Comparison of ENCODE assay signal across 10 mouse cellular contexts in genomic region chr13:37325504-37325903, GRCm38 (mm10). TPM values are rescaled to one million over a fixed set of nuclear protein-coding genes. Genes with fewer than 3 reads are reported as not detected.
DNase-seq lines count a peak whose midpoint lies in the region; ATAC-seq and TF ChIP-seq lines count a peak whose summit lies in the region.
"Had no signal": no experiment of that assay in that cellular context is flagged by ENCODE, and none has a peak within 500 bp of the region (broad histone marks: within the 10 kb centered on the region; RNA-seq: fewer than 3 reads in every experiment).

No protein-coding gene starts in this region.

- DNase-seq in Muller cell, postnatal 12 days (ENCODE audit: inconsistent ontology term) = peak; percentile 34
- DNase-seq in cerebellum, adult 2 months = peak; percentile 12 to 40
- peak; percentile 46 for DNase-seq in left cerebral cortex, adult 11 months (ENCODE audit: low spot score)
- DNase-seq in thymus, postnatal 14 days = peak; percentile 87

- H3K36me3 ChIP-seq in intestine, postnatal 0 days (ENCODE audit: control insufficient read depth, insufficient read depth) = no peaks in the 10 kb centered on the region
- no peaks in the 10 kb centered on the region for H3K36me3 ChIP-seq in intestine, embryonic 15.5 days
- H3K36me3 ChIP-seq: embryonic facial prominence, embryonic 13.5 days; liver, embryonic 15.5 days had no signal

- no peaks in the 10 kb centered on the region for H3K4me1 ChIP-seq in intestine, postnatal 0 days (replicated peaks; ENCODE audit: control insufficient read depth, insufficient read depth, low read length)
- H3K4me1 ChIP-seq in intestine, embryonic 15.5 days (replicated peaks) = no peaks in the 10 kb centered on the region
- H3K4me1 ChIP-seq in cerebellum, adult 2 months (ENCODE audit: control insufficient read depth, insufficient read depth, low read length) = no peaks in the 10 kb centered on the region
- H3K4me1 ChIP-seq: embryonic facial prominence, embryonic 13.5 days; liver, embryonic 15.5 days had no signal

- 79% methylated on average over 3 of the region's 3 CpGs for WGBS in intestine, postnatal 0 days
- WGBS in intestine, embryonic 15.5 days = 89% methylated on average over 3 of the region's 3 CpGs
- 90% methylated on average over 3 of the region's 3 CpGs for WGBS in cerebellum, adult 2 months

- no peak overlapping the region for H3K9ac ChIP-seq in intestine, postnatal 0 days (ENCODE audit: low read depth, low read length)
- no peak overlapping the region for H3K9ac ChIP-seq in intestine, embryonic 15.5 days
- H3K9ac ChIP-seq: embryonic facial prominence, embryonic 13.5 days; liver, embryonic 15.5 days had no signal

- no peak overlapping the region for H3K4me2 ChIP-seq in intestine, postnatal 0 days (replicated peaks; ENCODE audit: low read depth)
- H3K4me2 ChIP-seq in intestine, embryonic 15.5 days (replicated peaks) = no peak overlapping the region
- H3K4me2 ChIP-seq: embryonic facial prominence, embryonic 13.5 days; liver, embryonic 15.5 days had no signal

- no peaks in the 10 kb centered on the region for H3K27me3 ChIP-seq in intestine, postnatal 0 days (replicated peaks; ENCODE audit: control insufficient read depth, insufficient read depth, low read length)
- H3K27me3 ChIP-seq in intestine, embryonic 15.5 days (replicated peaks) = no peaks in the 10 kb centered on the region
- H3K27me3 ChIP-seq in cerebellum, adult 2 months (ENCODE audit: control insufficient read depth, insufficient read depth, low read length) = no peaks in the 10 kb centered on the region
- H3K27me3 ChIP-seq: embryonic facial prominence, embryonic 13.5 days; liver, embryonic 15.5 days had no signal

- H3K9me3 ChIP-seq in intestine, postnatal 0 days (ENCODE audit: control insufficient read depth) = no peaks in the 10 kb centered on the region
- H3K9me3 ChIP-seq in intestine, embryonic 15.5 days = no peaks in the 10 kb centered on the region
- H3K9me3 ChIP-seq: embryonic facial prominence, embryonic 13.5 days; liver, embryonic 15.5 days had no signal

- H3K27ac ChIP-seq in intestine, postnatal 0 days (ENCODE audit: low read depth, low read length) = no peak overlapping the region
- H3K27ac ChIP-seq in intestine, embryonic 15.5 days = no peak overlapping the region
- H3K27ac ChIP-seq in cerebellum, adult 2 months (ENCODE audit: insufficient read depth, low read length) = no peak overlapping the region
- H3K27ac ChIP-seq: embryonic facial prominence, embryonic 13.5 days; liver, embryonic 15.5 days had no signal

- no peak overlapping the region for H3K4me3 ChIP-seq in intestine, postnatal 0 days (ENCODE audit: low read depth, low read length)
- no peak overlapping the region for H3K4me3 ChIP-seq in intestine, embryonic 15.5 days (replicated peaks)
- H3K4me3 ChIP-seq in cerebellum, adult 2 months (replicated peaks; ENCODE audit: insufficient read depth, low read depth, low read length) = no peak overlapping the region
- H3K4me3 ChIP-seq: embryonic facial prominence, embryonic 13.5 days; liver, embryonic 15.5 days had no signal

- no peak for TF ChIP-seq POLR2A in cerebellum, adult 2 months (IDR thresholded peaks at IDR 0.05; ENCODE audit: borderline replicate concordance, insufficient read depth, low read length)

- no peak for ATAC-seq in intestine, postnatal 0 days
- ATAC-seq in intestine, embryonic 15.5 days = no peak
- ATAC-seq in granulocyte monocyte progenitor cell, adult 5-6 weeks (replicated peaks; ENCODE audit: poor library complexity, severe bottlenecking) = peak; percentile 84
- peak; percentile 85 for ATAC-seq in monocyte, adult 5-6 weeks (replicated peaks; ENCODE audit: insufficient number of reproducible peaks, low FRiP score, low TSS enrichment, poor library complexity, severe bottlenecking)

- peak; percentile 79 for TF ChIP-seq CTCF in intestine, postnatal 0 days (IDR thresholded peaks at IDR 0.05; ENCODE audit: low read depth)
- peak; percentile 50; the same call in 1 of the 2 replicates for TF ChIP-seq CTCF in cerebellum, adult 2 months (IDR thresholded peaks at IDR 0.05; ENCODE audit: borderline replicate concordance, insufficient read depth, low read depth, low read length)

RNA-seq across cellular contexts. Expression of gene Ly86, which starts 19.5 kb away (rescaled TPM):
- polyA plus RNA-seq in intestine, postnatal 0 days (2015; fragmentation: Nextera tagmentation; extraction: Ambion mirVana) = 6.7 and 8.3 TPM in 2 replicates
- polyA plus RNA-seq in intestine, embryonic 15.5 days (2015; fragmentation: Nextera tagmentation; extraction: Ambion mirVana) = 9.7 and 10.3 TPM in 2 replicates
- 8.6 and 9.3 TPM in 2 replicates for polyA plus RNA-seq in cerebellum, adult 2 months (2012; rRNA removed)
- total RNA-seq in granulocyte monocyte progenitor cell, adult 5-6 weeks (2014; fragmentation: Nextera tagmentation) = 195 and 204 TPM in 2 replicates
- total RNA-seq in granulocyte monocyte progenitor cell, adult 5-6 weeks (2017) = 155 and 188 TPM in 2 replicates
- total RNA-seq in monocyte, adult 5-6 weeks (2017) = 105 to 172 TPM (median 135 TPM) in 3 replicates

Comparison
In these comparisons a context has a peak if more than half of its experiments do, and no peak if none do; other contexts are left out.
1. ATAC-seq: peak in granulocyte monocyte progenitor cell, adult 5-6 weeks (single experiment) and monocyte, adult 5-6 weeks (single experiment); none in intestine, postnatal 0 days (single experiment) and intestine, embryonic 15.5 days (single experiment).
2. DNase-seq: peak in every context shown above with its lines; median percentile 87 in thymus, postnatal 14 days; 46 in left cerebral cortex, adult 11 months; 34 in Muller cell, postnatal 12 days; 26 in cerebellum, adult 2 months.